Mouse (Mus musculus) hindbrain, embryonic 11.5 days (tissue): Measurements from ENCODE around the gene Tmc7. TPM values are rescaled to one million over a fixed set of nuclear protein-coding genes. Genes with fewer than 3 reads are reported as not detected.
A peak's percentile ranks its signal among the peaks of the same experiment; 100 is the strongest.

Experiments used
- ATAC-seq: fragments of 200-750 bp; cut with Nextera tagmentation; 2 replicates; pipeline ENCODE4 v1.8.0; 2017; ENCODE audit warnings: mild to moderate bottlenecking, moderate TSS enrichment, moderate library complexity; ENCODE audit not compliant: low FRiP score
- DNase-seq: peaks from one replicate; pipeline ENCODE4 v3.0.0-alpha.2; 2015; ENCODE audit warnings: low spot score
- H3K27ac ChIP-seq: fragments of 300-500 bp; sonication (generic); 2 replicates; pipeline ENCODE4 v1.5.1; 2014; ENCODE audit warnings: mild to moderate bottlenecking, low read depth, low read length
- H3K27me3 ChIP-seq: fragments of 300-500 bp; sonication (generic); 2 replicates; pipeline ENCODE4 v1.6.1; 2014; ENCODE audit warnings: mild to moderate bottlenecking, low read length, moderate library complexity, mixed read lengths; ENCODE audit not compliant: control insufficient read depth, insufficient read depth
- H3K36me3 ChIP-seq: fragments of 300-500 bp; sonication (generic); 2 replicates; pipeline ENCODE4 v1.6.1; 2014; ENCODE audit warnings: mild to moderate bottlenecking, low read length, moderate library complexity, mixed read lengths; ENCODE audit not compliant: control insufficient read depth, insufficient read depth
- H3K4me1 ChIP-seq: fragments of 300-500 bp; sonication (generic); replicated peaks from 2 replicates; pipeline ENCODE4 v1.6.1; 2014; ENCODE audit warnings: low read length, mixed read lengths; ENCODE audit not compliant: control insufficient read depth, insufficient read depth
- H3K4me2 ChIP-seq: fragments of 300-500 bp; sonication (generic); replicated peaks from 2 replicates; pipeline ENCODE4 v1.6.1; 2014; ENCODE audit warnings: mild to moderate bottlenecking, low read depth, low read length
- H3K4me3 ChIP-seq: fragments of 300-500 bp; sonication (generic); 2 replicates; pipeline ENCODE4 v1.5.1; 2014; ENCODE audit warnings: low read depth, low read length
- H3K9ac ChIP-seq: fragments of 300-500 bp; sonication (generic); 2 replicates; pipeline ENCODE4 v1.6.1; 2014; ENCODE audit warnings: low read depth, low read length
- H3K9me3 ChIP-seq: fragments of 300-500 bp; sonication (generic); 2 replicates; pipeline ENCODE4 v1.6.1; 2016; ENCODE audit warnings: low read length; ENCODE audit not compliant: control insufficient read depth
- WGBS: fragments of 180-500 bp; shearing (Covaris S2); extraction: QIAGEN DNeasy Blood & Tissue Kit; methylation state at CpG from one replicate; pipeline ENCODE4 v1.1.7; 2014; 5-methylcytosine and 5-hydroxymethylcytosine counted together
- polyA plus RNA-seq: library from polyadenylated mRNA; unstranded; fragments of >200 nt; fragmentation: Nextera tagmentation; extraction: Ambion mirVana; gene quantifications from 2 replicates; pipeline ENCODE4 v1.2.1, GENCODE M21; 2014

Tmc7 gene
- polyA plus RNA-seq, 1 experiment from 2014 or later = 9.8 TPM

DNA sequence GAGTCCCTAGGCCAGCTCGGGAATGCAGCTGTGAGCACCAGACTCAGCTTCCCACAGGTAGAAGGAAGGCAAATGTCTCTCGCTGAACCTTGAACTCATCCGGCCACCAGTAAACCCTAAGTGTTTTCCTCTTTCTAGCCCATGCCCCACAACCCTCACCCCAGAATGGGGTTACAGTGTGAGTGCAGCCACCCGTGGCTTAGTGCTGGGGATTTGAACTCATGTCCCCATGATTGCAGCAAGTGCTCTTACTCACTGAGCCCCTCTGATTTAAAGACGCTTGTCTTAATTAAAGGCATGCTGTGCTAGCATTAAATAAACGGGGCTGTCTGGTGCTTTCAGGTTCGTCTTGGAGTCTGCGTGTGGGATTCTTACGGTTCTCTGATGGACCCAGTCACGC, 10.1 kb upstream of the Tmc7 start:
- Histone ChIP-seq H3K27me3 (peaks cover 15% of the 10 kb centered on the region), H3K9me3 (no peaks in the 10 kb centered on the region), H3K4me1 (peaks cover 18% of the 10 kb centered on the region), H3K4me3 (no peak overlapping the region), H3K36me3 (no peaks in the 10 kb centered on the region), H3K27ac (peak overlapping the region; percentile 92), H3K4me2 (peak overlapping the region; percentile 25), H3K9ac (peak overlapping the region; percentile 1; the same call in 1 of the 2 replicates)
- WGBS = 30% methylated on average over 10 of the region's 10 CpGs
- peak; percentile 3; the same call in 1 of the 2 replicates for ATAC-seq
- peak; percentile 27 for DNase-seq

DNA sequence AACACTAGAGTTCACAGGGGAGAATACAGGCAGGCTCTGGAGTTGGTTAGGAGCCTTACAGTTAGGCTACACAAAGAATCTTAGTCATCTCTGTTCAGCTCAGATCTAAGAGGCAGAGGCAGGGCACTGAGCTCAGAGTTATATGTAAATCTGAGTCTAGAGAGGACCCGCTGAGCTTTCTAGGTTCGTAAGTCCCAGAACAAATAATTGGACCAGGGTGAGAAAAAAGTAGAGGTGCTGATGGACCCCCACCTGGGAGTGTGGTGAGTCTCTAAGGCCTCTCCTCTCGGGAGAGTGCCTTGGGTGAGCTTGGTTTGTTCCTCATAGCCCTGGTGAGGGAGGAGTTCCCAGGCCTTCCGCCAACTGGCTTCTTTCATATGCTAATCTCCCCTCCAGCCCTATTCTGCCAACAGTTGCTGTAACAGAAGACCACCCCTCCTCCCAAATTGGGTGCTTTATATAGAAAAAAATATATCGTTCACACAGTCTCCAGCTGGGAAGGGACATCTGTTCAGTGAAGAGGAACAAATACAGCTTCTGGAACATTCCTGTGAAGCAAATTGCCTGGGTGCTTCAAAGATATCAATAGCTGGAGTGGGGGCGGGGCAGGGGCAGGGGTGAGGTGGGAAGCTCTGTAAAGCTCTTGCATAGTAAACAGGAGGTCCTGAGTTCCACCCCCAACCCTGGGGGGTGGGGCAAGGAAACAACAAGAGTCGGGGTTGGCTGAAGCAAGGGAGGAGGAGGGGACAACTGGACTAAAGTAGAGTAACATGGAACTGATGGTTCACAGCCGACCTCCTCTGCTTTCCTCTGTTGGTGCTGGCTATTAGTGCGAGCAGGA, 9.3 kb upstream of the Tmc7 start:
- Histone ChIP-seq H3K27me3 (peaks cover 15% of the 10 kb centered on the region), H3K9ac (0 out of 2 replicates have a peak overlapping the region, but pooled peaks have one; percentile 21), H3K4me1 (peaks cover 18% of the 10 kb centered on the region), H3K9me3 (no peaks in the 10 kb centered on the region), H3K4me2 (0 out of 2 replicates have a peak overlapping the region, but pooled peaks have one; percentile 25), H3K36me3 (no peaks in the 10 kb centered on the region), H3K27ac (peak overlapping the region; percentile 92), H3K4me3 (no peak overlapping the region)
- WGBS = 4% methylated on average over 9 of the region's 9 CpGs
- DNase-seq (peak; percentile 93), ATAC-seq (peak; percentile 91)

DNA sequence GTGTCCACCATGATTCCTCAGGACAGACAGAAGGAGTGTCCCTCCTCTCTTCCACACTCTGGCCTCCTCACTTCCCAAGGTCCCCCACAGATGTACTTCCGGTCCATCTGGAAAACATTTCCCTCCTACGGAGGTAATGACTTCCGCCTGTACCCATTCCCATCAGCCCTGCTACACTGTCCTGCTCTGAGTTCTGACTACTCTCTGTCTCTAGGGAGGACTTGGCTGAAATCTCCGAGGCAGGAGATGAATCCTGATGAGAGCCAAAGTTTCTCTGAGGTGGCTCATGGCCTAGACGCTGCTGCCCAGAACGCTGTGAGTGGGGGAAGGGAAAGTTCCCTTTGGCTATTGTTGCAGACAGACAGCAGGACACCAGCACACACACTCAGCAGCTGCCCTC, 7.6 kb upstream of the Tmc7 start:
- Histone ChIP-seq H3K9me3 (no peaks in the 10 kb centered on the region), H3K4me3 (no peak overlapping the region), H3K4me2 (no peak overlapping the region), H3K9ac (no peak overlapping the region), H3K36me3 (no peaks in the 10 kb centered on the region), H3K27me3 (peaks cover 7% of the 10 kb centered on the region), H3K27ac (peak overlapping the region; percentile 92; the same call in 1 of the 2 replicates), H3K4me1 (peaks cover 17% of the 10 kb centered on the region; the same call in 1 of the 2 replicates)
- WGBS = 32% methylated on average over 6 of the region's 6 CpGs
- no peak for ATAC-seq
- DNase-seq = peak; percentile 28

DNA sequence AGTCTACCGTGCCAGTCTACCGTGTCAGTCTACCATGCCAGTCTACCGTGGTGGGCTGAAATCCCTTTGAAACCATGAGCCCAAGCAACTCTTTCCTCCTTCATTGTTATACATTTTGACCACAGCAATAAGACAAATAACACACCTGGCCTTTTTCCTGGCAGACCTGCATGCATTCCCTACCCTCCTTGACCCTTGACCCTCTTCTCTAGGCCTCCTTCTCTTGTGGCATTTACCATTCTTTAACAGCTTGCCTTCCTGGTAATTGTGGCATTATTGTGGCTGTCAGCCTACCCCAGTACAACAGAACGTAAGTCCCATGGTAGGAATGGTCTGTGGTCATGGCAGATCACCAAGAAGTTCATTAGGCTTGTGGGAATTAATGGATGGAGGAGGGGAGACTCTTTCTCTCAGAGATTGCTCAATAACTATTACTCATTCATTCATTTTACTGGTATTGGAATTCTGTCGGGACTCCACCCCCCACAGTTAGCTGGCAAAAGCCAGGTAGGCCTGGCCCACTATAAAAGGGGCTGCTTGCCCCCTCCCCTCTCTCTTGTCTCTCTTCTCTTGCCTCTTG, 6.3 kb upstream of the Tmc7 start:
- 93% methylated on average over 5 of the region's 5 CpGs for WGBS
- H3K27ac ChIP-seq = no peak overlapping the region
- no peaks in the 10 kb centered on the region for H3K36me3 ChIP-seq
- ATAC-seq (no peak), DNase-seq (no peak)
- no peak overlapping the region for H3K4me3 ChIP-seq
- H3K4me1 ChIP-seq = peaks cover 13% of the 10 kb centered on the region; the same call in 1 of the 2 replicates
- H3K9ac ChIP-seq = no peak overlapping the region
- no peaks in the 10 kb centered on the region for H3K9me3 ChIP-seq
- H3K4me2 ChIP-seq = no peak overlapping the region
- no peaks in the 10 kb centered on the region; the same call in 1 of the 2 replicates for H3K27me3 ChIP-seq

GRCm38 (mm10) chr7:118585856-118586255, 1.3 kb upstream of the Tmc7 start:
- WGBS = 84% methylated on average over 6 of the region's 6 CpGs

GRCm38 (mm10) chr7:118584926-118585325, 390 bp upstream of the Tmc7 start:
- H3K36me3 ChIP-seq = no peaks in the 10 kb centered on the region
- ATAC-seq = peak; percentile 46
- peak overlapping the region; percentile 56; the same call in 1 of the 2 replicates for H3K4me3 ChIP-seq
- H3K4me2 ChIP-seq = no peak overlapping the region; the same call in 1 of the 2 replicates
- no peaks in the 10 kb centered on the region for H3K27me3 ChIP-seq
- no peak for DNase-seq
- WGBS = 73% methylated on average over 5 of the region's 5 CpGs
- no peaks in the 10 kb centered on the region for H3K4me1 ChIP-seq
- no peak overlapping the region for H3K27ac ChIP-seq
- H3K9ac ChIP-seq = no peak overlapping the region
- no peaks in the 10 kb centered on the region for H3K9me3 ChIP-seq

More at GRCm38 (mm10) chr7:118585856-118586255, 1.3 kb upstream of the Tmc7 start:
- no peaks in the 10 kb centered on the region for H3K36me3 ChIP-seq
- no peak overlapping the region for H3K27ac ChIP-seq
- H3K4me3 ChIP-seq = no peak overlapping the region
- H3K9ac ChIP-seq = no peak overlapping the region
- H3K27me3 ChIP-seq = no peaks in the 10 kb centered on the region
- H3K4me2 ChIP-seq = no peak overlapping the region
- no peaks in the 10 kb centered on the region for H3K4me1 ChIP-seq
- no peak for DNase-seq
- no peak for ATAC-seq
- no peaks in the 10 kb centered on the region for H3K9me3 ChIP-seq

- Histone ChIP-seq H3K27ac (no peak overlapping the region), H3K9me3 (no peaks in the 10 kb centered on the region)
- WGBS = 22% methylated on average over 7 of the region's 7 CpGs
Measured at GRCm38 (mm10) chr7:118583821-118584220, 715 bp downstream of the Tmc7 start.

DNA sequence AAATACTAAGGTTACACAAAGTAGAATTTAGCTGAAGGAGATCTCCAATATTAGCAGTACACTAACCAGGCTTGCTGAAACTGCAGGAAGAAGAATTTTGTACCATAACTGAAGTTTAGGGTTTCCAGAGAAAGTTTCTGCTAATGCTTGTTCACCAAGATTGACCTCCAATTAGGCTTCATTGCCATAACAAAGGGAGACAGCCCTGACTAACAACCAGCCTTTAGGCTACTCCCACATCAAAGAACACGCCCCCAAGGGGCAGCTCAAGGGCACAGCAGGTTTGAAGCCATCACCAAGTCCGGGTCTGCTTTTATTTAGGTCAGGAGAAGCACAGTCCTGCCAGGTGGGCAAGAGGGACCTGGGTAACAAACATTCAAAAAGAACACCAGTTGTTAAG, 4.6 kb downstream of the Tmc7 start:
- Histone ChIP-seq H3K4me3 (no peak overlapping the region), H3K27me3 (no peaks in the 10 kb centered on the region), H3K4me2 (no peak overlapping the region), H3K36me3 (no peaks in the 10 kb centered on the region), H3K4me1 (no peaks in the 10 kb centered on the region), H3K27ac (no peak overlapping the region), H3K9me3 (no peaks in the 10 kb centered on the region), H3K9ac (no peak overlapping the region)
- DNase-seq = no peak
- ATAC-seq = no peak
- 74% methylated on average over 2 of the region's 2 CpGs for WGBS

More at GRCm38 (mm10) chr7:118583821-118584220, 715 bp downstream of the Tmc7 start:
- Histone ChIP-seq H3K4me1 (no peaks in the 10 kb centered on the region), H3K9ac (peak overlapping the region; percentile 80; the same call in 1 of the 2 replicates), H3K4me2 (peak overlapping the region; percentile 84), H3K27me3 (no peaks in the 10 kb centered on the region), H3K36me3 (no peaks in the 10 kb centered on the region), H3K4me3 (peak overlapping the region; percentile 56)
- ATAC-seq (no peak), DNase-seq (no peak)
